In genomic region chr14:77877876-77878275, GRCm38 (mm10) we compare ENCODE assay signal across 9 mouse cellular contexts. TPM values are rescaled to one million over a fixed set of nuclear protein-coding genes. Genes with fewer than 3 reads are reported as not detected.
DNase-seq lines count a peak whose midpoint lies in the region; ATAC-seq and TF ChIP-seq lines count a peak whose summit lies in the region.
"Not testable (repeated sequence)": the region's sequence is repeated elsewhere in the genome, so short reads cannot be mapped to it uniquely, and the experiment has no call there.
"Had no signal": no experiment of that assay in that cellular context is flagged by ENCODE, and none has a peak within 500 bp of the region (broad histone marks: within the 10 kb centered on the region; RNA-seq: fewer than 3 reads in every experiment).

No protein-coding gene starts in this region.

- WGBS in liver, adult 2 months, result 83% methylated on average over 2 of the region's 2 CpGs
- WGBS in spleen, adult 2 months, result 14% methylated on average over 2 of the region's 2 CpGs

- not testable (repeated sequence) for H3K9ac ChIP-seq in CH12.LX (ENCODE audit: insufficient read depth, low read depth); liver, adult 2 months (ENCODE audit: low read depth, low read length)

- H3K4me1 ChIP-seq in CH12.LX (ENCODE audit: control insufficient read depth in 1 of 2, insufficient read depth in 2 of 2), result peaks cover 3 to 25% of the 10 kb centered on the region in 2 experiments; a peak in 3 of 4 replicates
- H3K4me1 ChIP-seq in bone marrow macrophage, adult 2 months (ENCODE audit: control insufficient read depth, insufficient read depth, low read length), result peaks cover 37% of the 10 kb centered on the region
- H3K4me1 ChIP-seq in liver, adult 2 months (ENCODE audit: control insufficient read depth, insufficient read depth, low read length); spleen, adult 2 months (ENCODE audit: control insufficient read depth, insufficient read depth, insufficient read length): not testable (repeated sequence)

- not testable (repeated sequence) for H3K27ac ChIP-seq in CH12.LX (ENCODE audit: insufficient read depth, low read depth); liver, adult 2 months (replicated peaks; ENCODE audit: insufficient read depth, low read depth, low read length)
- peak overlapping the region; percentile 82 for H3K27ac ChIP-seq in bone marrow macrophage, adult 2 months (ENCODE audit: insufficient read depth, low read depth, low read length)
- peak overlapping the region; percentile 76 for H3K27ac ChIP-seq in spleen, adult 2 months (ENCODE audit: insufficient read depth, low read length)

- not testable (repeated sequence) for H3K4me2 ChIP-seq in CH12.LX (ENCODE audit: insufficient read depth, low read depth, poor library complexity, severe bottlenecking)

- TF ChIP-seq EP300 in CH12.LX (IDR thresholded peaks at IDR 0.05; ENCODE audit: low read length), result not testable (repeated sequence)

- not testable (repeated sequence) for TF ChIP-seq POLR2A in CH12.LX (IDR thresholded peaks at IDR 0.05; ENCODE audit: low read depth, low read length); bone marrow macrophage, adult 2 months (IDR thresholded peaks at IDR 0.05; ENCODE audit: borderline replicate concordance, low read depth, low read length); liver, adult 2 months (IDR thresholded peaks at IDR 0.05; ENCODE audit: extremely low read depth, insufficient read depth, low read length); spleen, adult 2 months (IDR thresholded peaks at IDR 0.05; ENCODE audit: low read depth, low read length)

- not testable (repeated sequence) for H3K36me3 ChIP-seq in CH12.LX (replicated peaks in 1 of 2; ENCODE audit: control insufficient read depth in 1 of 2, insufficient read depth in 1 of 2, low read length in 1 of 2); liver, adult 2 months (ENCODE audit: control insufficient read depth, insufficient read depth, low read length); spleen, adult 2 months (ENCODE audit: control insufficient read depth, insufficient read depth, low read length)

- in situ Hi-C loops in CH12.LX (cut with MboI; ENCODE audit: low pct_ligation_motif_present, low pct_unique_long_range_greater_than_20kb, low sequenced_read_pairs), result not testable (repeated sequence)

- not testable (repeated sequence) for TF ChIP-seq RAD21 in CH12.LX (IDR thresholded peaks at IDR 0.05; ENCODE audit: low read depth, low read length)

- not testable (repeated sequence) for TF ChIP-seq CTCF in CH12.LX (conservative IDR thresholded peaks at IDR 0.05 in 1 of 2, IDR thresholded peaks at IDR 0.05 in 1 of 2; ENCODE audit: low read depth in 2 of 2, low read length in 2 of 2); bone marrow macrophage, adult 2 months (IDR thresholded peaks at IDR 0.05; ENCODE audit: low read depth, low read length); liver, adult 2 months (IDR thresholded peaks at IDR 0.05; ENCODE audit: low read depth, low read length); spleen, adult 2 months (IDR thresholded peaks at IDR 0.05; ENCODE audit: extremely low read depth, insufficient read depth, insufficient read length, insufficient replicate concordance)

- H3K79me2 ChIP-seq in CH12.LX (replicated peaks; ENCODE audit: control insufficient read depth, extremely low read depth, insufficient read depth, poor library complexity, severe bottlenecking); liver, adult 2 months (ENCODE audit: control insufficient read depth, insufficient read depth, low read length): not testable (repeated sequence)

- ATAC-seq in granulocyte monocyte progenitor cell, adult 5-6 weeks (replicated peaks; ENCODE audit: poor library complexity, severe bottlenecking), result peak; percentile 82
- peak; percentile 66 for ATAC-seq in megakaryocyte progenitor cell, adult 5-6 weeks (replicated peaks; ENCODE audit: poor library complexity)

- H3K27me3 ChIP-seq in CH12.LX (replicated peaks); liver, adult 2 months (ENCODE audit: control insufficient read depth, insufficient read depth, low read length); spleen, adult 2 months (ENCODE audit: control insufficient read depth, insufficient read depth, low read length): not testable (repeated sequence)

- DNase-seq in 416B (ENCODE audit: low read depth) (peak; percentile 73), CH12.LX (ENCODE audit: extremely low read depth) (peak; percentile 42)
- DNase-seq in liver, adult 2 months (ENCODE audit: extremely low read depth, low read depth, low spot score), result peak; percentile 38
- peak; percentile 12 for DNase-seq in lung, postnatal 36 days
- DNase-seq in spleen, adult 2 months (ENCODE audit: low read depth in 1 of 2, low spot score in 2 of 2), result peak in 1 of 2 experiments; percentile 49

- not testable (repeated sequence) for H3K4me3 ChIP-seq in CH12.LX (replicated peaks in 1 of 3; ENCODE audit: low read depth in 2 of 3, low read length in 2 of 3, poor library complexity in 1 of 3); bone marrow macrophage, adult 2 months (ENCODE audit: insufficient read depth, low read length); liver, adult 2 months (ENCODE audit: insufficient read depth, low read depth, low read length); spleen, adult 2 months (ENCODE audit: extremely low read depth, insufficient read depth, insufficient read length)

- not testable (repeated sequence) for H3K9me3 ChIP-seq in CH12.LX (replicated peaks; ENCODE audit: low read length)

- dilution Hi-C loops in CH12.LX (cut with MboI; ENCODE audit: extremely low pct_ligation_motif_present, extremely low pct_unique_long_range_greater_than_20kb, low sequenced_read_pairs), result not testable (repeated sequence)

TF ChIP-seq in CH12.LX, 34 proteins besides CTCF, POLR2A, EP300 and RAD21:
- TF ChIP-seq ZNF384 (IDR thresholded peaks at IDR 0.05; ENCODE audit: low read depth, low read length), result peak; percentile 65
TF ChIP-seq in CH12.LX: peak in this region for 1; not testable (repeated sequence) for 33.

RNA-seq across cellular contexts. Expression of gene Dnajc15, which starts 3.0 kb away (rescaled TPM):
- total RNA-seq in CH12.LX (2012; rRNA removed), result 39.5 and 47.0 TPM in 2 replicates
- 41.7 and 48.6 TPM in 2 replicates for total RNA-seq in CH12.LX (2014; rRNA removed)
- polyA plus RNA-seq in CH12.LX (2012; ENCODE audit: insufficient read length, low read depth), result 56.8 and 59.0 TPM in 2 replicates
- polyA plus RNA-seq in bone marrow macrophage, adult 2 months (2012; ENCODE audit: insufficient read depth, insufficient read length, missing spikeins), result 89.3 and 108 TPM in 2 replicates
- 49.6 and 64.2 TPM in 2 replicates for total RNA-seq in granulocyte monocyte progenitor cell, adult 5-6 weeks (2014; fragmentation: Nextera tagmentation)
- total RNA-seq in granulocyte monocyte progenitor cell, adult 5-6 weeks (2017), result 64.1 and 102 TPM in 2 replicates
- 9.0 and 10.1 TPM in 2 replicates for total RNA-seq in liver, adult 2 months (2014; rRNA removed)
- 5.3 and 5.8 TPM in 2 replicates for polyA plus RNA-seq in liver, adult 2 months (2012; rRNA removed)
- total RNA-seq in megakaryocyte progenitor cell, adult 5-6 weeks (2015), result 77.4 and 101 TPM in 2 replicates
- 66.5 and 77.4 TPM in 2 replicates for total RNA-seq in megakaryocyte progenitor cell, adult 5-6 weeks (2017)
- polyA plus RNA-seq in spleen, adult 2 months (2012; rRNA removed), result 3.5 and 4.0 TPM in 2 replicates

RNA-seq across cellular contexts. Expression of gene Epsti1, which starts 26.2 kb away (rescaled TPM):
- total RNA-seq in CH12.LX (2012; rRNA removed) (0.38 and 0.59 TPM in 2 replicates), CH12.LX (2014; rRNA removed) (2.2 and 3.0 TPM in 2 replicates)
- polyA plus RNA-seq in CH12.LX (2012; ENCODE audit: insufficient read length, low read depth), result 2.2 and 2.3 TPM in 2 replicates
- polyA plus RNA-seq in bone marrow macrophage, adult 2 months (2012; ENCODE audit: insufficient read depth, insufficient read length, missing spikeins), result 132 and 142 TPM in 2 replicates
- 6.5 and 9.5 TPM in 2 replicates for total RNA-seq in granulocyte monocyte progenitor cell, adult 5-6 weeks (2014; fragmentation: Nextera tagmentation)
- 19.0 and 26.5 TPM in 2 replicates for total RNA-seq in granulocyte monocyte progenitor cell, adult 5-6 weeks (2017)
- total RNA-seq in liver, adult 2 months (2014; rRNA removed), result 3.7 and 5.9 TPM in 2 replicates
- 0.95 and 1.4 TPM in 2 replicates for polyA plus RNA-seq in liver, adult 2 months (2012; rRNA removed)
- total RNA-seq in megakaryocyte progenitor cell, adult 5-6 weeks (2015), result 11.1 and 13.2 TPM in 2 replicates
- 29.6 and 36.9 TPM in 2 replicates for total RNA-seq in megakaryocyte progenitor cell, adult 5-6 weeks (2017)
- 35.3 and 49.6 TPM in 2 replicates for polyA plus RNA-seq in spleen, adult 2 months (2012; rRNA removed)
- total RNA-seq: G1E had no signal
- polyA plus RNA-seq: G1E had no signal
